Mouse (Mus musculus): ENCODE data around the gene Arhgap15.

- TF ChIP-seq POLR2A (IDR thresholded peaks at IDR 0.05; ENCODE audit: low read depth, low read length) (no peak), USF1 (IDR thresholded peaks at IDR 0.05; ENCODE audit: low read depth, low read length) (no peak), CTCF (conservative IDR thresholded peaks at IDR 0.05 in 1 of 2, IDR thresholded peaks at IDR 0.05 in 1 of 2; ENCODE audit: low read depth in 2 of 2, low read length in 2 of 2) (no peak), PAX5 (IDR thresholded peaks at IDR 0.05; ENCODE audit: low read length) (no peak), TCF12 (IDR thresholded peaks at IDR 0.05; ENCODE audit: low read depth, low read length) (peak; percentile 2; the same call in 1 of the 2 replicates), CHD1 (IDR thresholded peaks at IDR 0.05; ENCODE audit: low read depth, low read length) (0 out of 2 replicates have a peak, but pooled peaks have one; percentile 72), ETS1 (conservative IDR thresholded peaks at IDR 0.05; ENCODE audit: low read depth, low read length) (no peak), ELF1 (IDR thresholded peaks at IDR 0.05; ENCODE audit: low read depth, low read length) (no peak), E2F4 (IDR thresholded peaks at IDR 0.05; ENCODE audit: insufficient replicate concordance, low read depth, low read length) (no peak), EP300 (IDR thresholded peaks at IDR 0.05; ENCODE audit: low read length) (peak; percentile 19; the same call in 1 of the 2 replicates)
These were observed 9.3 kb upstream of the Arhgap15 start for GRCm38 (mm10) chr2:43739190-43739818.

All from CH12.LX (cell line).